Mouse (Mus musculus) embryonic facial prominence, embryonic 15.5 days (tissue): ENCODE data around the gene Hrct1. TPM values are rescaled to one million over a fixed set of nuclear protein-coding genes. Genes with fewer than 3 reads are reported as not detected.

Source experiments
- ATAC-seq: fragments of 200-750 bp; cut with Nextera tagmentation; 2 replicates; pipeline ENCODE4 v1.8.0; 2017; ENCODE audit warnings: low read depth, moderate TSS enrichment; ENCODE audit not compliant: insufficient number of reproducible peaks, low FRiP score, low TSS enrichment
- H3K27ac ChIP-seq: fragments of 300-500 bp; sonication (generic); replicated peaks from 2 replicates; pipeline ENCODE4 v1.5.1; 2015; ENCODE audit warnings: mild to moderate bottlenecking, inconsistent platforms
- H3K27me3 ChIP-seq: fragments of 300-500 bp; sonication (generic); 2 replicates; pipeline ENCODE4 v1.6.1; 2015; ENCODE audit warnings: inconsistent platforms
- H3K36me3 ChIP-seq: fragments of 300-500 bp; sonication (generic); 2 replicates; pipeline ENCODE4 v1.6.1; 2015; ENCODE audit warnings: mild to moderate bottlenecking, inconsistent platforms
- H3K4me1 ChIP-seq: fragments of 300-500 bp; sonication (generic); 2 replicates; pipeline ENCODE4 v1.6.1; 2015; ENCODE audit warnings: inconsistent platforms
- H3K4me2 ChIP-seq: fragments of 300-500 bp; sonication (generic); replicated peaks from 2 replicates; pipeline ENCODE4 v1.6.1; 2015; ENCODE audit warnings: mild to moderate bottlenecking, inconsistent platforms
- H3K4me3 ChIP-seq: fragments of 300-500 bp; sonication (generic); replicated peaks from 2 replicates; pipeline ENCODE4 v1.5.1; 2015; ENCODE audit warnings: mild to moderate bottlenecking, inconsistent platforms
- H3K9ac ChIP-seq: fragments of 300-500 bp; sonication (generic); 2 replicates; pipeline ENCODE4 v1.6.1; 2015; ENCODE audit warnings: inconsistent platforms
- H3K9me3 ChIP-seq: fragments of 300-500 bp; sonication (generic); replicated peaks from 2 replicates; pipeline ENCODE4 v1.6.1; 2016; ENCODE audit warnings: inconsistent platforms
- WGBS: fragments of 180-500 bp; shearing (Covaris S2); methylation state at CpG from one replicate; pipeline ENCODE4 v1.1.7; 2015; 5-methylcytosine and 5-hydroxymethylcytosine counted together
- polyA plus RNA-seq: library from polyadenylated mRNA; unstranded; fragments of >200 nt; fragmentation: Nextera tagmentation; extraction: Ambion mirVana; gene quantifications from 2 replicates; pipeline ENCODE4 v1.2.1, GENCODE M21; 2015

Hrct1 gene
- polyA plus RNA-seq, 1 experiment from 2014 or later: 0.99 TPM

DNA sequence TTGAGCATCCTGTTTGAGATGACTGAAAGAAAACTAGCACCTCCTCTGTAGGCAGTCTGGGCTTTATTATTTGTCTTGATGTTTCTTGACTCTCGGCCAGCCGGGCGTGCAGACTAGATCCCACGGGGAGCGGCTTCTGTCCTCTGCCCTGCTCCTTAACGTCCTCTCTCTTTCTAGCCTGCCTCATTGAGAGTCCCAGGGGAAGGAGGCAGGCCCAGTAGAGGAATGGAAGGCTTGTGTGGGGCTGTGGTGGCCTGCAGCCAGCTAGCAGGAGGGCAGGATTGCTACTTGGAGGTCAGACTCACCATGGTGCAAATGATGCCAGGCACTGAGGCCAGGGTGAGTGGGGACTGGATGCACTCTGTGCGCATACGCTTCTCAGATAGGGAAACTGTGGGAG, 23.1 kb upstream of the Hrct1 start:
- ATAC-seq: no peak
- Histone ChIP-seq H3K4me2 (no peak overlapping the region), H3K9me3 (no peaks in the 10 kb centered on the region), H3K36me3 (no peaks in the 10 kb centered on the region), H3K9ac (no peak overlapping the region), H3K27ac (no peak overlapping the region), H3K4me1 (no peaks in the 10 kb centered on the region), H3K27me3 (no peaks in the 10 kb centered on the region), H3K4me3 (no peak overlapping the region)
- WGBS: 76% methylated on average over 8 of the region's 8 CpGs

GRCm38 (mm10) chr4:43705991-43706390, 21.0 kb upstream of the Hrct1 start:
- Histone ChIP-seq H3K9me3 (no peaks in the 10 kb centered on the region), H3K27ac (no peak overlapping the region), H3K4me3 (no peak overlapping the region), H3K36me3 (no peaks in the 10 kb centered on the region), H3K4me1 (no peaks in the 10 kb centered on the region), H3K9ac (no peak overlapping the region), H3K27me3 (no peaks in the 10 kb centered on the region), H3K4me2 (no peak overlapping the region)
- 82% methylated on average over 13 of the region's 13 CpGs for WGBS
- no peak for ATAC-seq

DNA sequence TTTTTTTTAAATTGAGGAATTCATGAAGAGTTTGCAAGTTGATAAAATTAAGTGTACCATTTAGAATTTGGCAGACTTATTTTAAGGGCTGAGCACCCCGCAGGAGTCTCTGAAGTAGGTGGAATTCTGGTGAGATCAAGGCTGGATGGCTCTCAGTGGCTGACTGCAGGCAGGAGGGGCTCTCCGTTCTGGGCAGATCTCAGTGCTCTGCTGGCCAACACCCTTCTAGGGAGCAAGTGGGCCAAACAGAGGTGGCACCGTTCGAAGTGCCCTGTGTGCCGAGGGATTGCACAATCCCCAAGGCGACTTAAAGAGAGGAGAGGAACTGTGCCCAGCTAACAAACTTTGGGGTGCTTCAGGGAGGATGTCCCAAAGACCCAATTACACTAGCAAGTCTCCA, 17.1 kb upstream of the Hrct1 start, which contains the start of gene Olfr71:
Olfr71 (minus strand) TSS at position 387 of the 400 bp plus-strand sequence.
- H3K4me2 ChIP-seq: no peak within 1 kb of the TSS
- H3K9ac ChIP-seq: no peak within 1 kb of the TSS
- ATAC-seq: no peak
- no peaks in the 10 kb centered on the region for H3K9me3 ChIP-seq
- WGBS: 60% methylated on average over 6 of the region's 6 CpGs
- no peak within 1 kb of the TSS for H3K4me3 ChIP-seq
- H3K4me1 ChIP-seq: peaks cover 6% of the 10 kb centered on the region; the same call in 1 of the 2 replicates
- H3K36me3 ChIP-seq: no peaks in the 10 kb centered on the region
- H3K27ac ChIP-seq: no peak within 1 kb of the TSS
- no peaks in the 10 kb centered on the region for H3K27me3 ChIP-seq

DNA sequence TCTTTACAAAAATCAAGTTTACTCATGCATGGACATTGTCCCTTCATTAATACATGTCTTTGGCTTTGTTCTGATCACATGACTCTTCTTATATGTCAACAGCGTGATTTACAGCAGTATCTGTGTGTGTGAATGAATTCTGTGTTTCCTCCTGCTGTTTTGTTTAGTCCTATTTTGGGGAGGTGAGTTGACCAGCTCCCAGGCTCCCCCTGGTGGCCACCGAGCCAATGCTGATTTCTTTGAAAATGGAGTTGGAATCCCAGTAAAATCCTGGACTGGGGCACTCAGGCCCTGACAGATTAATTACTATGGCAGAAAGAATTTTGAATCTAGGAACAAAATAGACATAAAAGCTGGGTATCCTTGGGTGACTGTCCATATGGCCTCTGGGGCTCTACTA, 15.2 kb upstream of the Hrct1 start:
- no peak for ATAC-seq
- no peaks in the 10 kb centered on the region for H3K36me3 ChIP-seq
- no peak overlapping the region for H3K27ac ChIP-seq
- H3K4me3 ChIP-seq: no peak overlapping the region
- peaks cover 6% of the 10 kb centered on the region; the same call in 1 of the 2 replicates for H3K4me1 ChIP-seq
- H3K4me2 ChIP-seq: no peak overlapping the region
- H3K27me3 ChIP-seq: no peaks in the 10 kb centered on the region
- 0% methylated on average over 2 of the region's 2 CpGs for WGBS
- H3K9me3 ChIP-seq: no peaks in the 10 kb centered on the region
- H3K9ac ChIP-seq: no peak overlapping the region

GRCm38 (mm10) chr4:43713652-43714219, 13.3 kb upstream of the Hrct1 start:
- Histone ChIP-seq H3K9me3 (no peaks in the 10 kb centered on the region), H3K4me3 (no peak overlapping the region), H3K9ac (no peak overlapping the region), H3K36me3 (no peaks in the 10 kb centered on the region), H3K27ac (no peak overlapping the region), H3K4me2 (no peak overlapping the region), H3K27me3 (no peaks in the 10 kb centered on the region), H3K4me1 (peaks cover 9% of the 10 kb centered on the region; the same call in 1 of the 2 replicates)
- WGBS: 27% methylated on average over 7 of the region's 7 CpGs
- no peak for ATAC-seq

DNA sequence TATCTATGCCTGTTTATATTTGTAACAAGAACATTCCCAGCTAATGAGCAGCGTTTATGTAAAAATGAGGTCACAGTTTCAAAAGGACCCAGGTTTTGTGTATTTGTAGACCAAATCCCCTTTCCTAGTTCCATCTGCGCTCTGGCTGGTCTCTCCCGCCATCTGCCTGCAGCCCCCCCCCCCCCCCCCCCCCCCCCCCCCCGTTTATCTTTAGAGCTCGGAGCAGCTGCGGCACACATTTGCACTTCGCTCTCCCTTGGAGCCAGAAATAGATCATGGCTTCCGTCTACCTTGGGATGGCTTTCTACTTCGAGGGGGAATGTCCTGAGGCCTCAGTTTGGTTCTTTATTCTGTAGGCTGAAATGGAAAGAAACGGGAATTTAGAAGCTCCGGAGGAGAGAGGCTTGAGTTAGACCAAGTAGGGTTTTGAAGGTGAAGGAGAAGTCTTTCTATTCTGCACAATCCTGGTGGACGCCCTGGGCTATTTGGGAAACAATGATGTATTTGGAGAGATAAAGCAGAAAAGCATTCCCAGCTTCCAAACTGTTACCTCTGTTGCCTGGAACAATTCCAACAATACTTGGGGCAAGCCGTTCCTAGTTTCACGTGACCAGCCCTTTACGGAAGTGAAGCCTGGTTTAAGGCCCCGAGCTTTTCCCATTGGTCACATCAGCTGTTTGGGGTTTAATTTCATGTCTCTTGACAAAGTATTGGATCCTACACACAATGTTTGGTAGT, 6.3 kb upstream of the Hrct1 start:
- no peak overlapping the region for H3K4me3 ChIP-seq
- H3K27me3 ChIP-seq: no peaks in the 10 kb centered on the region
- ATAC-seq: no peak
- H3K36me3 ChIP-seq: no peaks in the 10 kb centered on the region
- H3K9ac ChIP-seq: no peak overlapping the region
- H3K9me3 ChIP-seq: no peaks in the 10 kb centered on the region
- H3K27ac ChIP-seq: peak overlapping the region; percentile 68
- H3K4me2 ChIP-seq: no peak overlapping the region
- 36% methylated on average over 13 of the region's 16 CpGs for WGBS
- peaks cover 12% of the 10 kb centered on the region; the same call in 1 of the 2 replicates for H3K4me1 ChIP-seq

- Histone ChIP-seq H3K27me3 (no peaks in the 10 kb centered on the region), H3K9ac (no peak overlapping the region), H3K27ac (no peak overlapping the region), H3K4me2 (no peak overlapping the region), H3K36me3 (no peaks in the 10 kb centered on the region), H3K4me3 (no peak overlapping the region), H3K9me3 (no peaks in the 10 kb centered on the region), H3K4me1 (peaks cover 24% of the 10 kb centered on the region)
- ATAC-seq: no peak
- WGBS: 87% methylated on average over 4 of the region's 4 CpGs
Measured at GRCm38 (mm10) chr4:43722191-43722590, 4.8 kb upstream of the Hrct1 start.

DNA sequence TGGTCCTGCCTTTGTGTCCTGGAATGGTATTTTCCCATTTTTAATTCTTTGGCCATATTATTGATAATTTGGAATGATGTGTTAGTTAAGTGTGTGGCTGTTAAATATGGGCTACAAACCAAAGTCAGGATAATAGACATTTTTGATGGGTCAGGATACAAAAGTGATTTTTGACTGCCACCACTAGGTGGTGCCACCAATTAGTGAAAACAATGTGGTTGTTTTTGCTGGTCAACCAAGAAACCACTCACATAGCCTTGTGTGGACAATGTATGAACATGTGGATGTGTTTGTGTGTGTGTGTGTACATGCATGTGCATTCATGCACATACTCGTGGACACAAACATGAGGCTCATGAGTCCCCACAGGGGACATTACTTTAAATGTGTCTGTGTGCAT, 2.2 kb upstream of the Hrct1 start:
- Histone ChIP-seq H3K9me3 (no peaks in the 10 kb centered on the region), H3K4me3 (no peak overlapping the region), H3K4me2 (no peak overlapping the region), H3K4me1 (peaks cover 45% of the 10 kb centered on the region), H3K36me3 (no peaks in the 10 kb centered on the region), H3K27ac (no peak overlapping the region), H3K9ac (no peak overlapping the region), H3K27me3 (no peaks in the 10 kb centered on the region)
- ATAC-seq: no peak
- WGBS: 47% methylated on average over 1 of the region's 1 CpGs

DNA sequence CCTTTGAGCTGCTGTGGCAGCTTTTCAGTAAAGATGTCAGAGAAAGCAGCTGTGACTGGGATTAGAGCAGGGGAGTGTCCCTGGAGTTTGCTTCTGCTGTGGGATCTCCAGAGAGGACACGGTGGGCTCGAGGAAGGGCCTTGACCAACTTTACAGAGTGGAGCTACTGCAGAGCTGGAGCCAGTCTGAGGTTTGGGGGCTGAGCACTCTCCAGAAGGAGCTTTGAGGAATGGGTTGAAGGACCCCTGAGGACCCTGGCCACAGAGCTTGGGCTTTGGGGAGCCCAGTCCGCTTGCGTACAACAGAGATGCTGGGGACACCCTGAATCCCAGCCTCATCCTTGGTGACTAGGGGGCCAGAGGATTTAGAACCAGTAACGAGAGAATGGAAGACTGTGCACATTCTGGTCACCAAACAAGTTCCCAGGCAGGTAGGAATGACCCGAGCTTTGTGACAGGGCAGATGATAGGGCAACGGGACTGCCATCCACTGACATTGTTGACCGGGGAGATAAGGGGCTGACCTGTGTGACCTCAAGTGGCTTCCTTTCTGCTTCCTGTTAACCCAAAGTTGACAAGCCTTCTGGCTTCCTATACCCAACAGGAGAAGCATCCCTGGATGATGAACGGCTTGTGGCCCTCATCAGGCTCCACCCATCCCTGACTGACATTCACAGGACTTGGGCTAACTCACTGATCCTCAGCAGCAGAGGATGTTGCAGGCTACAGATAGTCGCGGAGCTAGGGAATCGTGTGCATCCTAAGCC, 577 bp upstream of the Hrct1 start:
- WGBS: 60% methylated on average over 12 of the region's 12 CpGs

GRCm38 (mm10) chr4:43727718-43728575, 959 bp downstream of the Hrct1 start:
- no peaks in the 10 kb centered on the region for H3K9me3 ChIP-seq
- no peak overlapping the region for H3K4me2 ChIP-seq
- no peak overlapping the region for H3K4me3 ChIP-seq
- H3K27me3 ChIP-seq: no peaks in the 10 kb centered on the region
- 75% methylated on average over 7 of the region's 7 CpGs for WGBS
- H3K4me1 ChIP-seq: peaks cover 37% of the 10 kb centered on the region
- no peaks in the 10 kb centered on the region for H3K36me3 ChIP-seq
- H3K9ac ChIP-seq: no peak overlapping the region
- ATAC-seq: no peak
- H3K27ac ChIP-seq: peak overlapping the region; percentile 23; the same call in 1 of the 2 replicates

More for the DNA sequence above, 577 bp upstream of the Hrct1 start:
- 0 out of 2 replicates have a peak overlapping the region, but pooled peaks have one; percentile 51 for H3K27ac ChIP-seq
- H3K9ac ChIP-seq: no peak overlapping the region
- no peak overlapping the region for H3K4me3 ChIP-seq
- no peaks in the 10 kb centered on the region for H3K27me3 ChIP-seq
- no peaks in the 10 kb centered on the region for H3K9me3 ChIP-seq
- 0 out of 2 replicates have a peak, but pooled peaks have one; percentile 15 for ATAC-seq
- no peak overlapping the region for H3K4me2 ChIP-seq
- H3K36me3 ChIP-seq: no peaks in the 10 kb centered on the region
- peaks cover 37% of the 10 kb centered on the region for H3K4me1 ChIP-seq
